Mouse (Mus musculus) cerebral cortex, adult 2 months (tissue): ENCODE results near the gene Psors1c2.

Experiments
- WGBS: fragments of 180-500 bp; shearing (Covaris S2); methylation state at CpG from one replicate; pipeline ENCODE4 v1.1.7; 2018; 5-methylcytosine and 5-hydroxymethylcytosine counted together

Gene Psors1c2

DNA sequence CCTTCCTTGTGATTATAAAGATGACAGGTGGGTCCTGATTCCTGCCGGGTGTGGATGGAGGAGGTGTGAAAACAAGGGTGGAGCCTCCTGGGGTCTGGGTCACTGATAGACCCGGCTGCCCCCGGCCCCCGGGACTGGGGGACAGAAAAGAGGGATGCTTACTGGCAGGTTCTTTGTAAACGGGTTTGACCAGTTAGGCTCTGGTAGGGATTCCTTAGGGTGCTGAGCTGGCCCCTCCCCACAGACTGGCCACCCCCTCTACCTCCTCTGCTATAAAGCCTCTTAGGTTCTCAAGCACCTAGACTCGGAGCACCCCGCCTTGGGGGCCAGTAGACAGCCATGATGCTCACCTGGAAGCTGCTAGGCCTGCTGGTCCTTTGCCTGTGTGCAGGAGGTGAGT lies at the start of gene Psors1c2:
Psors1c2 (plus strand) TSS at position 301 of the 400 bp plus-strand sequence.
- 73% methylated on average over 7 of the region's 7 CpGs for WGBS

DNA sequence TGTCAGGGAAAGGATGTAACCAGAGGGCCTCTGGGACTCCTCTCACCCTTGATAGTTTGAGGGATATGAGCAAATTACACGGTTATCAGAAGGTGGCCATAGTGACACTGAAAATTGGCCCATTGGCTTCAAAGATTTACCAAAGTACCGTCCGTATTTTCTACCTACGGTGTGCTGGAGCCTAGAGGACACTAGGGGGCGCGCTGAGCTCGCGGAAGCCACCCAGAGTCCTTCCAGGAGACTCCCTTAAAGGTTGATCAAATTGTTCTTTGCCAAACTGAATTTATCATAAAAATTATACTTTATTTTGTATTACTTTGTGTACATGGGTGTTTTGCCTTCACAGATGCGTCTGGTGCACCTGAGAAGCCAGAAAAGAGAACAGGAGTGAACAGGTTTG lies 48.9 kb upstream of the Psors1c2 start:
- WGBS = 1% methylated on average over 9 of the region's 9 CpGs

DNA sequence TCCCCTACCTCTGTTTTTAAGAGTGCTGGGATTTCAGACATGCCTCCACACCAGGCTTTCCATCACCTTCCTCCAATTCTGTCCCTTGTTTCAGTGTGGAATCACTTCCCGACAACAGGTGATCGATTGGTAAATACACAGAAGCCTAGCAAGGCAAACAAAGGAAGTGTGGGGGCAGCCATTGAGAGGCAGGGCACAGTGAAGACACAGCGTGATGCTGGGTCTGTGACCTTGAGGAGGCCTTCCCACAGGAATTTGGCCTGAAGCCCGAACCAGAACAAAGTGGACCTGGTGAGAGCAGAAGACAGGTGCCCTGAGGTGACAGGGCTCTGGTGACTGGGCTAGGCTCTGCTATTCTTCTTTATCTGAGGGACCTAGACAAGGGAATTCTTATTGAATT lies 47.3 kb upstream of the Psors1c2 start:
- 67% methylated on average over 4 of the region's 4 CpGs for WGBS

DNA sequence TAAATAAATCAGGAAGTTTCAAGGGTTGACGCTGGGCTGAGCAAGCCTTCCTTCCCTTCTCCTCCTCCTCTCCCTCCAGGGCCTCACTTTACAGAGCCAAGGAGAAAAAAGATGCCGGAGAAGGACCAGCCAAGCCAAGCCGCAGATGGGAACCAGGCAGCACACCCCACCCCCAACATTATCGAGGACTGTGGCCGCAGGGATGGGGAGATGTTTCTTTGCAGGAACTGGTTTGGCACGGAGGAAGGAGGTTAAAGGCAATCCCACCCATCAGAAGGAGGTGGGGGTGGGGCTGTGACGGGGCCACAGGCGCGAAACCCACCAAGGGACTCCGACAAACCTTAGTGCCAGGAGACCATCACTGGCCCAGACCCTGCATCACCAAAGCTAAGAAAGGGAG lies 46.3 kb upstream of the Psors1c2 start:
- 66% methylated on average over 10 of the region's 10 CpGs for WGBS

DNA sequence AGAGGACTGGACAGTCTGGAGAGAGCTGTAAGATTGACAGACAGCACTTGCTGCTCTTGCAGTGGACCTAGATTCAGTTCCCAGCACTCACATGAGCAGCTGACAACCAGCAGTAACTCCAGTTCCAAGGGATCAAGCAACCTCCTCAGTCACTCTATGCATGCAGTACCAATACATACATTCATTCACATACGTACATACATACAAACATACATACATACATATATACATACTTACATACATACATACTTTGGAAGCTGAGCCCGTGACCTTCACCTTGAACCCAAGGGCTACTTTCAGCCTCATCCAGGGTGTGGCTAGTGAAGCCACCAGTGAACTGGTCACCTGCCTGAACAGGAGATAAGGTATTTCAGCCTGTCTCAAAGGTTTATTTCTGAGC lies 45.0 kb upstream of the Psors1c2 start:
- WGBS = 97% methylated on average over 2 of the region's 2 CpGs

DNA sequence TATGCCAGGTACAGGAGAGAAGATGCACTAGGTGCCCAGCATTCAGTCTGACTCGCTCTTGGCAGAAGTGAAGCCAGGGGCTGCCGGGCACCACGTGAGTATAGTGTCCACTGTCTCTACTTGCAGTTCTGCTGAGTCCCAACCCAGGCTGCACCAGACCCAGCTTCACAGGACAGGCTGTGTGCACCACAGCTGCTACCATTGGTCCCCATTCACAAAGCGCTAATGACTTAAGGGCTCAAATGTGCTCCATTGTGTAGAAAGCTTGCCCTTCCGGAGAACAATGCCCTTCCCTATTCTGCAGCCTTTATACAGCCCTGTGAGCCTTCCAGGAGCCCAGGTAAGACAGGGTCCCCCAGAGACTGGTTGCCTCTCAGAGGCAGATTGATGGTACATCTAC lies 42.7 kb upstream of the Psors1c2 start:
- 60% methylated on average over 5 of the region's 5 CpGs for WGBS

DNA sequence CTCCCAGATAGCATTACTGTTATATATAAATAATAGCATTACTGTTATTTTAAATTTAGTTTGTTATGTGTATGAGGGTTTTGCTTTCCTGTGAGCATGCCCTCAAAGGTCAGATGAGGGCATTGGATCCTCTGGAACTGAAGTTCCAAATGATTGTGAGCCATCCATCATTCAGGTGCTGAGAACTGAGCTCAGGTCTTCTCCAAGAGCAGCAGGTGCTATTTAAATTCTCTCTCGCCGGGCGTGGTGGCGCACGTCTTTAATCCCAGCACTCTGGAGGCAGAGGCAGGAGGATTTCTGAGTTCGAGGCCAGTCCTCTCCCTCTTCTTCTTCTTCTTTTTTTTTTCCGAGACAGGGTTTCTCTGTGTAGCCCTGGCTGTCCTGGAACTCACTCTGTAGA lies 35.9 kb upstream of the Psors1c2 start:
- WGBS = 93% methylated on average over 7 of the region's 7 CpGs

DNA sequence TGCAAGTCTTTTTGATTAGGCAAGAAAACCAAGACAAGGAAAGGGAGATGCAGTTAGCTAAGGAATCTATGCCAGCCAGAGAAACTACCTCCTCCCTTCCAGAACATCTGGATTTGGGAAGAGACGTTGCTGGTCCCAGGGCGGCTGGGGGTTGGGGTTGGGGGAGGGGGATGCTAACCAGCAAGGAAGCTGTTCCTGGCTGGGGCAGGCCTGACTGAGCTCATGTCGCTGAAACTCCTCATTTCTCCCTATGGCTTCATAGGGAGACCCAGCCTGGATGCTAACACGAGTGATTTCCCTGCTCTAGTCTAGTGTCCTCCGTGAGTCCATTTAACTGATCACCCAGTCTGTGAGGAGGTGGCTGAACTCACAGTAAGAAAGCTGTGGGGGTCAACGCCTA lies 30.8 kb upstream of the Psors1c2 start:
- WGBS = 44% methylated on average over 6 of the region's 6 CpGs

DNA sequence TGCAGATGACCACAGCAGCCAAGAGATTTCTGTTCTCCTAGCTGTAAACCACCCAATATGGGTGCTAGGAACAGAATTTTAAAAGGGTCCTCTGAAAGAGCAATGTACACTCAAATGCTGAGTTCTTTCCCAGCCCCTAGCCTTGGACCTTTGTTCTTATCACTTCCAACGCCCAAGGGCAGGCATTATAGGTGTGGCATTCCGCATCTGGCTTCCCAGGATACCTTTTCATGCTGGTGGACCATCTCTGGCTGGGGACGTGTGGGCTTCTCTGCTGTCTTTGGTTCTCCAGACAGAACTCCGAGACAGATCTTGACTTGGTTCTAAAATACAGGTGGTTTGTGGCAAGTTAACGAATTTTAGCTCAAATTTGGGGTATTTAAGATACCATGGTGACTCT lies 30.2 kb upstream of the Psors1c2 start:
- 80% methylated on average over 5 of the region's 5 CpGs for WGBS

DNA sequence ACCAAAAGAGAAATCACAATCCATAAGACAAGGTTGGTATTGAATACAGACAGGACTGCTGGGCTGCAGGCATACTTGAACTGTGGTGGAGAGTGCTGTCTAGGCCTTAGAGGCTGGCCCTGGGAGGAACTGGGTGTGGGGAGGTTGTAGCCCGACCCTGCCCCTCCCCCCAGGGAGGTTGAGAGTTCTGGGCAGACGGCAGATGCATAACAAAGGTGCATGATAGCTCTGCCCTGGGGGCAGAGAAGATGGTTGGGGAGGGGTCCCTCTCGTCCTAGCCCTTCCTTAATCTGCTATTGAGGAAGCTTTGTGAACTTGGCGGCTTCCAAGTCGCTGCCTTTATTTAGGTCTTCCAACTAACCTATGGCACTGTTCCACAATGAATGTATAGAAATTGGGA lies 29.2 kb upstream of the Psors1c2 start:
- WGBS = 48% methylated on average over 5 of the region's 5 CpGs

DNA sequence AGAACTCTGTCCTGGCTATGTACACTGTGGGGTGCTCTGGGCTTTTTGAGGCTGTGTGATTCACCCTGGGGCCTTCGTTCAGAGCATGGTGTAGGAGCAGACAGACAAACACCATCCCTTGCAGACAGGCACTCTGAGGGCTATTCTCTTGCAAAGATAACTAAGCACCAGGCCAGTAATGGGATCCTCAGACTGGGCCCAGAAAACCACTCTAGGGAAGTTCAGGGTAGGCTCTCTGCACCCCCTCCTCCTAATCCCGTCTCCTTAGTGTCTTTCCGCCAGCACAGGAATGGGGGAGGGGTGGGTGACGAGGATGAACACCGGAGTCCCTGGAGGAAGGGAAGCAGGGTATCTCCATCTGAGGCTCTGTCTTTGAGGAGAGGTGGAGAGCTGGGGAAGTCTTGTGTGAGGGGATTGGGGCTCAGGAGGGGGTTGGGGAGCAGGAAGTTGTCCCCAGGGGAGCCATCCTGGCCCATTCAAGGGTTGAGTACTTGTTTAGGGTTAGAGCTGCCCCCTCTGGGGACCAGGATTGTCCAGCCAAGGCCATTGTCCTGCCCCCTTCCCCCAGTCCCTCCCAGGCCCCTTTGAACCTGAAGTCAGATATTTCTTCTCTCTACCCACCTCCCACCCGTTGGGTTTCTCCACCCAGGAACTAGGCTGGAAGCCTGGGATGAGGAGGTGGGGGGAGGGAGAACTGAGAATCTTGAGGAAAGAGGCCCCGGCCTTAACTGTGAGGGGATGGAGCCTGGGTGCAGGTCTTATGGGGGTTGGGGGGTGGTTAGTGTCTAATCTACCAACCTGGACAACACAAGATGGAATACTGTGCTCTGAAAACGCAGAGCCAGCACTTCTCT lies 28.1 kb upstream of the Psors1c2 start:
- WGBS = 46% methylated on average over 8 of the region's 8 CpGs

DNA sequence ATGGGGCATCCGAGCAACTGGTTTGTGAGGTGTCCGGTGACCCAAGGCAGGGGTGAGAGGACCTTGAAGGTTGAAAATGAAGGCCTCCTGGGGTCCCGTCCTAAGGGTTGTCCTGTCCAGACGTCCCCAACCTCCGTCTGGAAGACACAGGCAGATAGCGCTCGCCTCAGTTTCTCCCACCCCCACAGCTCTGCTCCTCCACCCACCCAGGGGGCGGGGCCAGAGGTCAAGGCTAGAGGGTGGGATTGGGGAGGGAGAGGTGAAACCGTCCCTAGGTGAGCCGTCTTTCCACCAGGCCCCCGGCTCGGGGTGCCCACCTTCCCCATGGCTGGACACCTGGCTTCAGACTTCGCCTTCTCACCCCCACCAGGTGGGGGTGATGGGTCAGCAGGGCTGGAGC lies 27.2 kb upstream of the Psors1c2 start, which contains the start of gene Pou5f1:
Pou5f1 (plus strand) TSS at position 243 of the 400 bp plus-strand sequence.
- 59% methylated on average over 13 of the region's 13 CpGs for WGBS

DNA sequence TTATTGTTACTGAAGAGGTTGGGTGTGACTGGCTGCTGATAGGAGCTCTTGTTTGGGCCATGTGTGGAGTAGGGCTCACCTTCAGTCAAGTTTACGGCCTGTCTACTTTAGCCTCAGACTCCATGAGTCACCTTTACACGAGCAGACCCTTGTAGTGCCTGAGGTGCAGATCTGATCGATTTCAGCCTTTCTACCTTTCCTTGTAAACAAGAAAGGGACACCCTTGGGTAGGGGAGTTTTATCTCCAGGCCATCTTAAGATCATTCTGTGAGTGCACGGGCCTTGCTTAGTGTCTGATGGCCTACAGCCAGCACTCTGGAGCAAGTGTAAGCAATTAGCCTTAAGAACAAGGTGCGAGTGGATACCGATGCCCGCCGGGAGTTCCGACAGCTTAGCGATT lies 26.1 kb upstream of the Psors1c2 start:
- 57% methylated on average over 10 of the region's 10 CpGs for WGBS

DNA sequence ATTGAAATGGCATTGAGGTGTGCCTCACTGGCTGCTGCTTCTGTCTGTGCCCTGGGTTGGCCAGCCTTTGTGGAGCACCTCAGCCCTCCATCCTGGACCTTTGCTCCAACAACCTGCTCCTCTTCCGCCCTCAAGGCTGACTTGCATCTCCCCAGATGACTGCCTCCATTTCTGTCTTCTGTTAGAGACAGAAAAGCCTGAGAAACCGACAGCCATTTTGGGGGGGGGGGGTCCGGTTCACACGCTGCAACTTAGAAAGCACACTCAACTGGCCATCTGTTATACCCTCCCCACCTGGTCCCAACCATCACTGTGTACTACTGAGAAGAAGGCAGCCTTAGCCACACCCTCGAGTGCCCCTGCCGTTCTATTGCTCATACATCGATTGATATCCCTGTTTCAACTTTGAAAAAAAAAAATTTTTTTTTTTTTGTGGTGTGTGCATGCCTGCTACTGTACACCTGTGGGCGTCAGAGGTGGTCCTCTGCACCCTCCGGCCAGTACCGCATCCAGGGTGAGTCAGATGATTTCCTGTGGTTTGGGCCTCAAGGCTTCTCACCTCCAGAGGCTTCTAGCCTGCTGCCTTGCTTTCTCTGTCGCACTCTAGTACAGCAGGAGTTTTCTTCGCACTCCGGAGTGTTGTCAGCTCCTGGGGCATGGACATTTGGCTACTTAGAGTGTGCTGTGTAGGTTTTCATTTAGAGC lies 25.3 kb upstream of the Psors1c2 start:
- WGBS = 54% methylated on average over 13 of the region's 13 CpGs

DNA sequence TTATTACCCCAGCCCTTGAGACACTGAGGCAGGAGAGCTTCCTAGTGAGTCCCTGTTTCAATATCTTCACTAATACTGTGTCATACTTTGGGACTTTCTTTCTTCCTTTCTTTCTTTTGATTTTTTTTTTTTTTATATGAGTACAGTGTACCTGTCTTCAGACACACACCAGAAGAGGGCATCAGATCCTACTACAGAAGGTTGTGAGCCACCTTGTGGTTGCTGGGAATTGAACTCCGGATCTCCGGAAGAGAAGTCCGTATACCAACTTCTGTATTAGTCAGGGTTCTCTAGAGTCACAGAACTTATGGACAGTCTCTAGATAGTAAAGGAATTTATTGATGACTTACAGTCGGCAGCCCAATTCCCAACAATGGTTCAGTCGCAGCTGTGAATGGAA lies 24.7 kb upstream of the Psors1c2 start:
- 68% methylated on average over 5 of the region's 5 CpGs for WGBS

DNA sequence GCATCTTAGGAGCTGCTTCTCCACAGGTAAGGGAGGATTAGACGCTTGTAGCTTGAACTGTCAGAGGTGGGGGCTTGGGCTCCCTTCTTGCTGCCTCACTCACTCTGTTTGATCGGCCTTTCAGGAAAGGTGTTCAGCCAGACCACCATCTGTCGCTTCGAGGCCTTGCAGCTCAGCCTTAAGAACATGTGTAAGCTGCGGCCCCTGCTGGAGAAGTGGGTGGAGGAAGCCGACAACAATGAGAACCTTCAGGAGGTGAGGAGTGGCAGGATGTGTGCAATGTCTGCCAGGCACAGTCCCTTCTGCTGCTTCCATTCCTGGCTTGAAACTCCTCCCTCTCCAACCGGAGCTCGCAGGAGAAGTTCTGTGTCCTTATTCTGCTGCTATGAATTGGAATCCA lies 23.7 kb upstream of the Psors1c2 start:
- 19% methylated on average over 8 of the region's 8 CpGs for WGBS

DNA sequence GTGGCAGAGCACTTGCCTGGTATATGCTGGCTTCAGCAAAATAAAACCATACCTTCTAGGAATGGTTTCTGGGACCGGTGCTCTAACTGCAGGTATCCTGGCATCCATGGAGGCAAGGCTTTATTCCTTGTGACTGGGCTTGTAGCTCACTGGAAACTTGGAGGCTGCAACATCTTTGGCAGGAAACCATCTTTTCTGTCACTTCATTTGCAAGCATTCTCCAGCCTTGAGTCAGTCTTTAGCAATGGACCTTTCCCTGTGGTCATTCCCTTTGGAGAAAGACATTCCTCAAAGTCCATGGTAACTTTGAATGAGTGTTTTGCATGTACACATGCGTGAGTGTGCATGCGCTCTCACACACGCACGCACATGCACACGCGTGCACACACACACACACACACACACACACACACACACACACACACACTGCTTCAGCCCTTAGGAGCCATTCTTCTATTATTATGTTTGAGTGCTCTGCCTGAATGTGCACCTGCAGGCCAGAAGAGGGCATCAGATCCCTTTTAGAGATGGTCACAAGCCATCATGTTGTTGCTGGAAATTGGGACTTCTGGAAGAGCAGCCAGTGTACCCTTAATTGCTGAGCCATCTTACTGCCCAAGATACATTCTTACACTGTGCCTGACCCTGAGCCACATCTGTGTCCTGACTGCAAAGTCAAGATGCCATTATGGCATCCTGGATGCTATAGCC lies 19.9 kb upstream of the Psors1c2 start:
- 91% methylated on average over 7 of the region's 7 CpGs for WGBS

DNA sequence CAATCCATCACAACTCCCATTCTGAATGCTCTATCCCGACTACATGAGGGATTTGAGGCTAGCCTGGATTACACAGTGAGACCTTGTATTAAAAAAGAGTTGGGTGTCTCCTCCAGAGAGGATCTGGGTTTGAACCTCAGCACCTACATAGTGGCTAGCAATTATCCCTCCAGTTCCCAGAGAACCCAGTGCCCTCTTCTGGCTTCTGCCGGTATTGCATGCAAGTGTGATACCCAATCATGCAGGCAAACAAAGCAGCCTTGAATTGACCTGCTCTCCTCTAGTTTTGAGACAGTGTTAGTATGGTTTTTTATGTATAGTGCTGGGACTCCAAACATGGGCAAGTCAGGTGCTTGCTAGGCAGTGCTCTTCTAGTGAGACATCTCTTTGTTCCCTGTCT lies 19.1 kb upstream of the Psors1c2 start:
- 13% methylated on average over 2 of the region's 2 CpGs for WGBS

DNA sequence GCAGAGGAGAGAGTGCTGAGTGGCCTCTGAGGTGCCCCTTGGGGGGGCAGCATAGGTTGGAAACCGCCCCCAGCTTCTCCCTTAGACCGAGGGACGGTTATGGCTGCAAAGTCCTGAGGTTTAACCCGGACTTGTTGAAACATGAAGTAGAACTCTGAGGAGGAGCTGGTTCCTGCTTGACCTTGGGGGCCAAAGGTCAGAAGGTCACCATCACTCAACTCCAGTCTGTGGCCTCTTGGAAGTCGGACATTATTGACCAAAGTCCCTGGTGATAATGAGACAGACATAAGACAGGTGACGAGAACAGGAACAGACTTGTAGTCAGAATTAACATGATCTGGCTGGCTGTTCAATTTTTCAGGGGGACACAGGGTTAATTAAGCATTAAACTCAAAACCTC lies 18.2 kb upstream of the Psors1c2 start:
- 79% methylated on average over 6 of the region's 6 CpGs for WGBS

DNA sequence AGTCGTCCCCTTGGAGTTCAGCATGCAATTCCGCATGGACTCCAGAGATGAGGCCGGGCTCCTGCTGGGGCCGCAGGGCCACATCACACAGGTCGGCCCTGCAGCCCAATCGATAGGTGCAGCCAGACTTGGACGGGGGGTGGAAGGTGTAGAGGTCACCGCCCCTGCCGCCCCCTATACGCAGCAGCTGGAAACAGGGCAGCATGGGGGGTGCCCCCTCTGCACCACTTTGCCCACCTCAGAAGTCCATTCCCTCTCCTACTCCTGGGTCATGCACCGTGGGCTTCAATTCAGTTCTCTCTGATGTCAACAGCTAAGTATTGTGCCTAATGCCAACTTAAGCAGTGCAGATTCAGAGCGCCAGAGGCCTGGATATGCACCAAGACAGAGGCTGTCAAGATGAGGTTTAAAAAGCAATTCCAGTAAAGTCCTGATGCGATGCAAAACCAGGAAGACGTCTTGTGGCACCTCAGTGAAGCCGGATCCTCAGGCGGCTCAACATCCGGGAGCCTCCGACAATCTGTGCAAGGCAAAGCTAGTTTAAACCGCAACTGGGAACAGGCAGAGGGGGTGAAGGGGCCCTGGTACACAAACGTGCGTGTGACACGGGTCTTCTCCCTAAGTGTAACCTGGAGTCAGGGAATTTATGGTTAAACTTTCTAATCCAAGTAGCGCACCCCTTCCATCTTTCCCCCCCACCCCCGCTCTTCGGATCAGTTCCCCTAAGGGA lies 16.9 kb upstream of the Psors1c2 start:
- WGBS = 7% methylated on average over 25 of the region's 25 CpGs

DNA sequence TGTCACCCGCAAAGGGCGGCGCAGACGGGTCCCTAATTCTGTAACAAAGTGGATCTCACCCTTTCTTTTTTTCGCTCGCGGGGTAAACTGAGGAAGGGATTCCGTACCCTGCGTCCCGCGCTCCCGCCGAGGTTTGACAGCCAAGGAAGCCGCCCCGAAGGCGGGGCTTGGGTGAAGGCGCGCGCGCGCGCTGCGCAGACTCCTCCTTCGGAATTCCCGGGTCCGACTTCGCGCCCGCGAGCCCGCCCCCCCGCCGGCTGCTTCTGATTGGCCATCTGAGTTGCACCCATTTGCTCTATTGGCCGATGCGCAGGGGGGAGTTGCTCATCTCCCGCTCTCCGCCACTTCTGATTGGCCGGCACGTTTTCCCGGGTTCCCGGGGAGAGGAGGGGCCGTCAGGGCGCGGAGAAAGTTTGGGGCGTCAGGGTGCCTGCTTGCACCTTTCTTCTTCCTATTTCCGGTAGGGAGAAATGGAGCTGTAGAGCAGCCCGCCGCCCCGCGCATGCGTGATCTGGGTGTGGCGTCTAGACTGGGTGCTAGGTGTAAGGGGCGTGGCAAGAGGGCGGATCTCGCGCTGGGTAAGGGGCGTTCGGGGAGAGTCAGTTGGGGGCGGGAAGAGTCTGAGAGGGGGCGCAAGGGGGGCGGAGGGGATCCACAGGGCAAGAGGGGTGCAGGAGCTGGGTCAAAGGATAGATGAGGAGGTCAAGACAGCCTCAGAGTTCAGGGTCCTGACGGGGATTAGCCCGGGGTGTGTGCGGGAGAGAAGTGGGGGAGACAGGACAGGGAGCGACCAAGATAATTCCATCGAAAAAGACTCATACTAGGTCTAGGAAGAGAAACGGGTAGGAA lies 16.1 kb upstream of the Psors1c2 start, which contains the start of the genes Tcf19 and Cchcr1:
Tcf19 (minus strand) TSS at position 173 of the 849 bp plus-strand sequence.
Cchcr1 (plus strand) TSS at position 449 of the 849 bp plus-strand sequence.
- WGBS = 1% methylated on average over 65 of the region's 67 CpGs
